Mouse (Mus musculus) liver, adult 2 months (tissue): ENCODE measurements around the gene Ccna1.

Source experiments
- CTCF ChIP-seq: fragments of 200-500 bp; IDR thresholded peaks from 2 replicates; pipeline ENCODE4 v1.5.1; 2011; ENCODE audit warnings: low read depth, low read length, control low read depth
- POLR2A ChIP-seq: fragments of 200-500 bp; IDR thresholded peaks from 2 replicates; pipeline ENCODE4 v1.6.1; 2011; ENCODE audit warnings: low read length, control low read depth; ENCODE audit not compliant: insufficient read depth; ENCODE audit errors: extremely low read depth

DNA sequence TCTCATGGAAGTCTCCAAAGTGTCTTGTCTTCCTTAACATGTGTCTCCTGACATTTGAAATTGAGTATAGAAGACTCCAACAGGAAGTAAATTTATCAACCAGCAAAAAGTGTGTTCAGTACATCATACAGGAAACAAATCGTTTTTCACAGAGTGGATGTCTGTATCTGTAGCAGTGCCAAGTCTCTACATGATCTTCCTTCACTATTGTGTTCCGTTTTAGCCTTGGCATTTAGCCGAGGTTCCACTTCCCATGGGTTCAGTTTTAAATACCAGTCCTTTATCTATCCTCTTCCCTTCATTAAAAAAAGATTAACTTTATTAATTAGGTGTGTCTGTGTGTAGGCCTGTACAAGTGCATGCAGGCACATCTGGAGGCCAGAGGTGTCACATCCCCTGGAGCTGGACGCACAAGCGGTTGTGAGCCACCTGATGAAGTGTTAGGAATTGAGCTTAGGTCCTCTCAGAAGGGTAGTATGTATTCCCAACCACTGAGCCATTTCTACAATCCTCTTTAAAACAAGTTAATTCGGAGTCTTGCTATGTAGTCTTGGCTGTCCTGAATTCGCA, 27.9 kb downstream of the Ccna1 start:
- TF ChIP-seq CTCF (no peak), POLR2A (no peak)
